Mouse (Mus musculus): ENCODE measurements at regions not wholly inside any gene's neighbourhood (a gene's known extent, or its start where the extent isn't known, plus 50 kb on each side); places are given as distances from the start of the nearest gene placed in this dataset.

- DNase-seq (ENCODE audit: low spot score) (no peak), ATAC-seq (no peak)
- no peaks in the 10 kb centered on the region for H3K4me1 ChIP-seq (ENCODE audit: insufficient read depth, low read length)
- H3K9me3 ChIP-seq (ENCODE audit: low read length): no peaks in the 10 kb centered on the region
- H3K27ac ChIP-seq: no peak overlapping the region
- no peak overlapping the region for H3K4me3 ChIP-seq (ENCODE audit: low read length)
- 82% methylated on average over 9 of the region's 9 CpGs for WGBS
- no peaks in the 10 kb centered on the region for H3K27me3 ChIP-seq (ENCODE audit: insufficient read depth, low read length)
- no peak overlapping the region for H3K9ac ChIP-seq (replicated peaks; ENCODE audit: low read length)
- H3K36me3 ChIP-seq (ENCODE audit: insufficient read depth, low read length): no peaks in the 10 kb centered on the region
- no peak overlapping the region for H3K4me2 ChIP-seq (ENCODE audit: low read depth, low read length)
- no peak for TF ChIP-seq CTCF (IDR thresholded peaks at IDR 0.05; ENCODE audit: low read depth)
These were observed 312.0 kb downstream of the Prdm2 start for GRCm38 (mm10) chr4:142900792-142901191.

- Histone ChIP-seq H3K4me1 (ENCODE audit: insufficient read depth, low read length) (no peaks in the 10 kb centered on the region), H3K4me3 (ENCODE audit: low read length) (no peak overlapping the region), H3K27ac (no peak overlapping the region), H3K9me3 (ENCODE audit: low read length) (no peaks in the 10 kb centered on the region), H3K9ac (replicated peaks; ENCODE audit: low read length) (no peak overlapping the region), H3K4me2 (ENCODE audit: low read depth, low read length) (no peak overlapping the region), H3K36me3 (ENCODE audit: insufficient read depth, low read length) (no peaks in the 10 kb centered on the region), H3K27me3 (ENCODE audit: insufficient read depth, low read length) (no peaks in the 10 kb centered on the region)
- no peak for TF ChIP-seq CTCF (IDR thresholded peaks at IDR 0.05; ENCODE audit: low read depth)
- 86% methylated on average over 1 of the region's 1 CpGs for WGBS
- no peak for DNase-seq (ENCODE audit: low spot score)
- no peak for ATAC-seq
These were observed 313.8 kb downstream of the Prdm2 start for GRCm38 (mm10) chr4:142898994-142899393.

- Histone ChIP-seq H3K36me3 (ENCODE audit: insufficient read depth, low read length) (no peaks in the 10 kb centered on the region), H3K4me2 (ENCODE audit: low read depth, low read length) (no peak overlapping the region), H3K27ac (no peak overlapping the region), H3K9ac (replicated peaks; ENCODE audit: low read length) (no peak overlapping the region), H3K4me1 (ENCODE audit: insufficient read depth, low read length) (no peaks in the 10 kb centered on the region), H3K9me3 (ENCODE audit: low read length) (no peaks in the 10 kb centered on the region), H3K4me3 (ENCODE audit: low read length) (no peak overlapping the region), H3K27me3 (ENCODE audit: insufficient read depth, low read length) (no peaks in the 10 kb centered on the region)
- DNase-seq (ENCODE audit: low spot score): no peak
- 96% methylated on average over 1 of the region's 1 CpGs for WGBS
- ATAC-seq: no peak
- no peak for TF ChIP-seq CTCF (IDR thresholded peaks at IDR 0.05; ENCODE audit: low read depth)
These were observed 322.1 kb downstream of the Prdm2 start for GRCm38 (mm10) chr4:142890711-142891110.

- H3K27me3 ChIP-seq (ENCODE audit: insufficient read depth, low read length): no peaks in the 10 kb centered on the region
- no peak for TF ChIP-seq CTCF (IDR thresholded peaks at IDR 0.05; ENCODE audit: low read depth)
- no peaks in the 10 kb centered on the region for H3K9me3 ChIP-seq (ENCODE audit: low read length)
- H3K4me1 ChIP-seq (ENCODE audit: insufficient read depth, low read length): no peaks in the 10 kb centered on the region
- no peak overlapping the region for H3K27ac ChIP-seq
- H3K4me3 ChIP-seq (ENCODE audit: low read length): no peak overlapping the region
- H3K4me2 ChIP-seq (ENCODE audit: low read depth, low read length): no peak overlapping the region
- DNase-seq (ENCODE audit: low spot score) (no peak), ATAC-seq (no peak)
- 80% methylated on average over 4 of the region's 4 CpGs for WGBS
- H3K9ac ChIP-seq (replicated peaks; ENCODE audit: low read length): no peak overlapping the region
- H3K36me3 ChIP-seq (ENCODE audit: insufficient read depth, low read length): no peaks in the 10 kb centered on the region
These were observed 323.9 kb downstream of the Prdm2 start for GRCm38 (mm10) chr4:142888891-142889290.

- H3K4me2 ChIP-seq (ENCODE audit: low read depth, low read length): no peak overlapping the region
- no peaks in the 10 kb centered on the region for H3K4me1 ChIP-seq (ENCODE audit: insufficient read depth, low read length)
- H3K9ac ChIP-seq (replicated peaks; ENCODE audit: low read length): no peak overlapping the region
- H3K27me3 ChIP-seq (ENCODE audit: insufficient read depth, low read length): no peaks in the 10 kb centered on the region
- H3K27ac ChIP-seq: no peak overlapping the region
- no peak overlapping the region for H3K4me3 ChIP-seq (ENCODE audit: low read length)
- no peaks in the 10 kb centered on the region for H3K36me3 ChIP-seq (ENCODE audit: insufficient read depth, low read length)
- TF ChIP-seq CTCF (IDR thresholded peaks at IDR 0.05; ENCODE audit: low read depth): no peak
- no peaks in the 10 kb centered on the region for H3K9me3 ChIP-seq (ENCODE audit: low read length)
- DNase-seq (ENCODE audit: low spot score) (peak; percentile 48), ATAC-seq (no peak; the same call in 1 of the 2 replicates)
- 30% methylated on average over 6 of the region's 6 CpGs for whole genome bisulfite sequencing
These were observed 324.9 kb downstream of the Prdm2 start for GRCm38 (mm10) chr4:142887876-142888275.

- Histone ChIP-seq H3K4me1 (ENCODE audit: insufficient read depth, low read length) (peaks cover 3% of the 10 kb centered on the region; the same call in 1 of the 2 replicates), H3K4me2 (ENCODE audit: low read depth, low read length) (no peak overlapping the region), H3K9me3 (ENCODE audit: low read length) (no peaks in the 10 kb centered on the region), H3K9ac (replicated peaks; ENCODE audit: low read length) (no peak overlapping the region), H3K4me3 (ENCODE audit: low read length) (no peak overlapping the region), H3K27me3 (ENCODE audit: insufficient read depth, low read length) (no peaks in the 10 kb centered on the region), H3K36me3 (ENCODE audit: insufficient read depth, low read length) (no peaks in the 10 kb centered on the region), H3K27ac (0 out of 2 replicates have a peak overlapping the region, but pooled peaks have one; percentile 2)
- TF ChIP-seq CTCF (IDR thresholded peaks at IDR 0.05; ENCODE audit: low read depth): peak; percentile 87
- peak; percentile 84 for ATAC-seq
- 19% methylated on average over 2 of the region's 2 CpGs for WGBS
- peak; percentile 79 for DNase-seq (ENCODE audit: low spot score)
These were observed 332.5 kb downstream of the Prdm2 start for GRCm38 (mm10) chr4:142880323-142880759.

GRCm38 (mm10) chr4:142876151-142876550 is 336.6 kb downstream of the Prdm2 start:
- 66% methylated on average over 3 of the region's 3 CpGs for WGBS
- ATAC-seq: no peak
- Histone ChIP-seq H3K36me3 (ENCODE audit: insufficient read depth, low read length) (no peaks in the 10 kb centered on the region), H3K9ac (replicated peaks; ENCODE audit: low read length) (no peak overlapping the region), H3K4me1 (ENCODE audit: insufficient read depth, low read length) (peaks cover 3% of the 10 kb centered on the region; the same call in 1 of the 2 replicates), H3K4me3 (ENCODE audit: low read length) (no peak overlapping the region), H3K27me3 (ENCODE audit: insufficient read depth, low read length) (no peaks in the 10 kb centered on the region), H3K9me3 (ENCODE audit: low read length) (no peaks in the 10 kb centered on the region), H3K27ac (no peak overlapping the region), H3K4me2 (ENCODE audit: low read depth, low read length) (no peak overlapping the region)
- no peak for TF ChIP-seq CTCF (IDR thresholded peaks at IDR 0.05; ENCODE audit: low read depth)
- DNase-seq (ENCODE audit: low spot score): no peak

All from hindbrain, postnatal 0 days (tissue).